Mouse (Mus musculus): Measurements from ENCODE around the gene Yju2. TPM values are rescaled to one million over a fixed set of nuclear protein-coding genes. Genes with fewer than 3 reads are reported as not detected.

The Yju2 gene
- total RNA-seq, 2 experiments from 2014 or later: 15.0 to 15.2 TPM

DNA sequence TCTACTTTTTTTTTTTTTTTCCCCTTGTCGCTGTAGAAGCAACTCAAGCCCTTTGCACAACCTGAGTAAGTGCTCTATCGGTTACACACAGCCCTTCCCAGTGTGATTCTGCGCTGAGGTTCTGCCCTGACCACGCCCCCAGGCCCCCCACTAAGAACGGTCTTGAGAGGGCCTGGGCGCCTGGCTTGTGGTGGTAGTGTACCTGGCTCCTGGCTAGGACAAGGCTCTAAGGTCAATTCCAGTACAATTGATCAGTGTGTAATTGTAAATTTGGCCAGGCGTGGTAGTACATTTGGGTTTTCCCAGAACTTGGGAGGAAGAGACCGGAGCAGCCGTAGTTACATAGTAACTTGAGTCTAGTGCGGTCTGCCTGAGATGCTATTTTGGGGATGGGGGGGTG, 48.1 kb downstream of the Yju2 start:
- DNase-seq (ENCODE audit: low spot score in 2 of 2): no peak

DNA sequence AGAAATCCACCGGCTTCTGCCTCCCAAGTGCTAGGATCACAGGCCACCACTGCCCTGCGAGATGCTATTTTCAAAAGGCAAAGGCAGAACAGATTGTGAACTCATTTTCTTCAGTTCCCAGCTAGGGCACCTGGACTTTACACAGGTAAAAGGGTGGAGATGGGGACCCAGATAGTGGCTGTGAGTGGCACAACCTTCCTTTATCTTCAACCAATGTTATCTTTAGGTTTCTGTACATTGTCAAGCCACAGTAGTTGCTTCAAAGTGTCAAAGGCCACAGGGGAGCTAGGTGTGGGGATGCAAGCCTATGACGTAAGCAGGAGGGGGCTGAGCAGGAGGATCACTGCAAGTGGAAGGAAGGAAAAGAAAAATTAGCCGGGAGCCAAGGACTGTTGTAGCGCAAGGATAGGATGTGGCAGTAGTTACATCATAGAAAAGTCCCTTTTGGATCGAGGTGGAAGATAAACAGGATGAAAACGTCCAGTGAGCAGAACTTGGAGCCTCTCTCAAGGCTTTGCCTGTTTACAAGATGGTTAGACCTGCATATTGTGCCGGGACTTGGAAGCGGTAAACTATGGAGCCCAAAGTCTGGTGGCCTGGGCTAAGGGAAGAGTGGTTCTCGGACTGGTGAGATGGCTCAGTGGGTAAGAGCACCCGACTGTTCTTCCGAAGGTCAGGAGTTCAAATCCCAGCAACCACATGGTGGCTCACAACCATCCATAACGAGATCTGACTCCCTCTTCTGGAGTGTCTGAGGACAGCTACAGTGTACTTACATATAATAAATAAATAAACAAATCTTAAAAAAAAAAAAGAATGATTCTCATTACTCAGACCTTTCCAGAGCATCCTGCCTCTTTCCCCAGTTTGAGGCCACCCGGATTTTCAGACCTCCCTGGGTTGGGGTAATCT, 48.8 kb downstream of the Yju2 start:
- DNase-seq (ENCODE audit: low spot score in 2 of 2): no peak

- peak; percentile 94 for DNase-seq (ENCODE audit: low spot score in 2 of 2)
Measured at GRCm38 (mm10) chr17:56008356-56009087, 49.6 kb downstream of the Yju2 start.

DNA sequence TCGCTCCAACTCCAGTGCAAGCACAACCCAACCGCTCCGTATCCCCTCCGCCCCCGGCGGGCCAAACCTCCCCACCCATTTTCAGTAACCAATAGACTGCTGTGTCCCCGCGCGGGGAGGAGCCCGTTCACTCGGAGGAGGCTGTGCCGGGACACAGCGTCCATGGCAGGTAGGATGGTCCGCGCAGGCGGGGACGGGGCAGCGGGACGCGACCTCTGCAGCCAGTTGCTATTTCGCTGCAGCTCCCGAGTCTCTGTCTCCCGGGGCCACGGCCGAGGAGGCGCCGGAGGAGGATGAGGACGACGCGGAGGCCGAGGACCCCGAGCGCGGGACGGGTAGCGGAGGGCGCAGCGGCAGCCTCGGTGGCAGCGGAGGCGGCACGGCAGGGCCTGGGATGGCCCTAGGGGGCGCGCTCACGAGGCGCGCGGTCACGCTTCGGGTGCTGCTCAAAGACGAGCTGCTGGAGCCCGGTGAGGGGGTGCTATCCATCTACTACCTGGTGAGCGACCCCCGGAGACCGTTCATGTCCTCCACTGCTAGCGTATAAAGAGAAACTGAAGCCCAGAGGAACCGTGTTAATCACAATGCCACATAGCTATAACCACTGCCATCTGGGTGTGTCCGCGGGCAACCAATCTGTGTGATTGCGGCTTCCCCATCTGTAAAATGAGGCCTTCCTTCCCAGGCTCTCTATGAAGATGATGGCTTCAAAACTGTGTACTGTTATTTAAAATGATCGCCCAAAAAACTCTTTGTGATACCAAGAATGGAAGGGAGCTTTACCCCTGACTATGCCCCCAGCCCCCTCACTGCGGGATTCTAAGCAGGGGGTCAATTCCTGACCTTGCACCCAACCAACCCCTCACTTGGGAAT, 50.4 kb downstream of the Yju2 start:
- peak; percentile 89 to 96 for DNase-seq (ENCODE audit: low spot score in 2 of 2)

GRCm38 (mm10) chr17:56009962-56010240, 51.0 kb downstream of the Yju2 start:
- DNase-seq (ENCODE audit: low spot score in 2 of 2): no peak

GRCm38 (mm10) chr17:56010255-56010654, 51.4 kb downstream of the Yju2 start:
- no peak for DNase-seq (ENCODE audit: low spot score in 2 of 2)

DNA sequence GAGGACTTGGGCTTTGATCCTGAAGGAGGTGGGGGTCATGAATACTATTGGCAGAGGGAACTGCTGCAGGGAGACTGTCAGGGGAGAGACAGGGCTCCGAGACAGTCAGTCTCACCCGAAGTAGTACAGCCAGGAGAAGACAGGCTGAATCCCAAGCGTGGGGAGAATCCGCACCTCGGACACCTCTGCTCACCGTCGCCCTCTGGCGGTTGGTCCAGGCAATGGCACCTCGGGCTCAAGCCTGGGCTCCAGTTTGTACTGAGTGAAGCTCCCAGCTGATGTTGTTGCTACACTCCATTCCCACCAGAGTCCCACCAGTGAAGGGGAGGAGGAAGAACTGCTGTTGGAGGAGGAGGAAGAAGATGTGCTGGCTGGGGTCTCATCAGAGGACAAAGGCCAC, 51.8 kb downstream of the Yju2 start:
- DNase-seq (ENCODE audit: low spot score in 2 of 2): peak; percentile 69 to 83

GRCm38 (mm10) chr17:56011441-56011840, 52.5 kb downstream of the Yju2 start:
- no peak for DNase-seq (ENCODE audit: low spot score in 2 of 2)

DNA sequence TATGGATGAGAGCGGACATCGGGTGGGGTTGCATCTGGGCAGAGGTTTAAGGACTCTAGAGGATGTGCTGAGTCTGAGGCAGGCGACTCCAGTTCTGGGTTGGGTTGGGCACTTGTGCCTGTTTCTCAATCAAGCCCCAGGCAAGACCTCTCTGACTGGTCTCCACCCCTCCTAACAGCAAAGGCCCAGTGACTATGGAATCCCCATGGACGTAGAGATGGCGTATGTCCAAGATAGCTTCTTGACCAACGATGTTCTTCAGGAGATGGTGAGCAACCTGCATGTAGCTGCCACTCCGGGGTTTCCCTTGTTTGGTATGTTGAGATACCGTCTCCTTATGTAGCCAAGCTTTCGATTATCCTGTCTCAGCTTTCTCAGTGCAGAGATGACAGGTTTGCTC, 56.4 kb downstream of the Yju2 start:
- DNase-seq (ENCODE audit: low spot score in 2 of 2): no peak

DNA sequence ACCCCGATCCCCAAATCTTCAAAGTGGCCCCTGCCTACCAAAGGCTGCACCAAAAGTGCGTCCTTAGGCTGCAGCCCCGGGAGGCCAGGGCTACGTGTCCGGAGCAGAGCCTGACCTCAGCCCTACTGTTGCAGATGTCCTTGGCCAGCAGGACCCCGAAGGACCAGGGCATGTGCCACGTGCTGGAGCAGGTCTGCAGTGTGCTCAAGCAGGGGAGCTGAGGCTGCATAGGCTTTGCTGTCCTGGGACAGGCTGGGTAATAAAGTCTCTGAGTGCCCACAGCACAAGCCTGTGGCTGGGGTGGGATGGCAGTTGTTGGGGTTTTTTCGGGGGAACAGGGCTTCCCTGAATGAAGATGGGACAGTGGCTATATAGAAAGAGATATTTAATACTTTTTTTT, 57.5 kb downstream of the Yju2 start:
- no peak for DNase-seq (ENCODE audit: low spot score in 2 of 2)

DNA sequence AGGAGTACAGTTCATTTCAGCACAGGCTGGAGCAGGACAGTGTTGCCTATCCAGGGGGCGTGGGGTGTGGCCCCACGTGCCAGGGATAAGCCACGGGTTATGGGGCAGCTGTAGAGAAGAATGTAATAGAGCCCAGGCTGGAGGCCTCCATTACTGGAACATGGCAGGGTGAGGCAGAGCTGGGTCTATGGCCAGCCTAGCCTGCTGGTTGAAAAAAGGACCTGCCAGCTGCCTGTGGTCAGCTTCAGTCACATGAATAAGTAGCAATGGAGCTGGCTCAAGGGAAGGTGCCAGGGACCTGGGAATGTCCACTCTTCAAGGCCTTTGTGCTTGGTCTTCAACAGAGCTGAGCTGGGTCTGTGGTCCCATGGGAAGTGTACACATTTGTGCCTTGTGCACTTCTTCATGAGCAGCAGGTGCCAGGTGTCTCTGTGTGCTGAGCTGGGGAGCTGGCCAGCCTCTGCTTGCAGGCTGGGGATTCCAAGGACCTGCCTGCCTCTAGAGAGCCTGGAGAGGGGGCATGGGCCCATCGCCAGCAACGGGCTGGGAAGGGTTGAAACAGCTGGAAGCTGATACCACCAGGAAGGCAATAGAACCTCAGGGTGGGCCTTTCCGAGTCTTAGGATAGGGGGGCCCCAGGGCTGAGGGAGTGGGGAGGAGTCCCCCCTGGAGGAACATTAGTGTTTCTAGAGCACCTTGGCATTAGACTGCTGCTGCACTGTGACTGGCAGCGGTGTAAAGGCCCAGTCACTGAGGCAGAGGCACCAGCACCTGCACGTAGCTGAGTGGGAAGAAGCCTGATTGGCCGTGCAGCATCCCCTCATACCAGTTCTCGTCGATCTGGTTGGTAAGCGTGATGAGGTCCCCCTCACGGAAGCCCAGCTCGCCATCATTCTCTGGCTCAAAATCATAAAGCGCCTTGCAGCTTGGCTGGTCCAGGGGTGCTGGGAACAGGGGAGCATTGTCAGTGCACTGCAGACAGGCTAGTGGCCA, 58.2 kb downstream of the Yju2 start:
- DNase-seq (ENCODE audit: low spot score in 2 of 2): no peak

- no peak for DNase-seq (ENCODE audit: low spot score in 2 of 2)
Measured at GRCm38 (mm10) chr17:56017848-56018247, 58.9 kb downstream of the Yju2 start.

Other genes starting within 250 kb of the Yju2 start
- gene Pot1b, start 246.5 kb upstream of the Yju2 start, total RNA-seq (2021): 1 to 10 TPM; 5.4 to 5.9 TPM
- gene Adgre4, start 209.1 kb upstream of the Yju2 start, total RNA-seq (2021): under 1 TPM in 1 of 2 experiments, not detected in 1; 0.09 TPM
- 1 to 10 TPM; 5.5 to 6.2 TPM for gene Zfp119a, start 80.2 kb upstream of the Yju2 start, total RNA-seq (2021)
- gene Zfp959, start 67.0 kb upstream of the Yju2 start, total RNA-seq (2021): 1 to 10 TPM; 6.1 to 8.8 TPM
- 1 to 10 TPM; 3.3 to 4.2 TPM for gene Zfp119b, start 9.6 kb upstream of the Yju2 start, total RNA-seq (2021)
- gene Ebi3, start 6.5 kb upstream of the Yju2 start, total RNA-seq (2021): 1 to 10 TPM; 1.3 to 1.8 TPM
- 10 to 100 TPM; 39.2 to 41.0 TPM for gene Shd, start 11.4 kb downstream of the Yju2 start, total RNA-seq (2021)
- 10 to 100 TPM; 81.3 to 86.5 TPM for gene Fsd1, start 27.4 kb downstream of the Yju2 start, total RNA-seq (2021)
- gene Stap2, start 46.5 kb downstream of the Yju2 start, total RNA-seq (2021): 1 to 10 TPM; 1.9 to 2.8 TPM
- gene Mpnd, start 46.6 kb downstream of the Yju2 start, total RNA-seq (2021): 10 to 100 TPM; 85.0 to 94.3 TPM
- 10 to 100 TPM; 36.4 to 39.3 TPM for gene Sh3gl1, start 77.5 kb downstream of the Yju2 start, total RNA-seq (2021)
- gene Chaf1a, start 81.3 kb downstream of the Yju2 start, total RNA-seq (2021): 1 to 10 TPM; 1.9 to 2.7 TPM
- 10 to 100 TPM; 84.1 to 97.8 TPM for gene Ubxn6, start 115.9 kb downstream of the Yju2 start, total RNA-seq (2021)
- gene Hdgfl2, start 120.5 kb downstream of the Yju2 start, total RNA-seq (2021): 10 to 100 TPM; 90.6 to 95.8 TPM
- gene Plin4, start 150.7 kb downstream of the Yju2 start, total RNA-seq (2021): 1 to 10 TPM; 2.6 to 3.4 TPM
- under 1 TPM; 0.37 to 0.60 TPM for gene Plin5, start 158.5 kb downstream of the Yju2 start, total RNA-seq (2021)
- gene Lrg1, start 162.9 kb downstream of the Yju2 start, total RNA-seq (2021): 1 to 10 TPM; 1.8 to 3.6 TPM
- gene Sema6b, start 181.2 kb downstream of the Yju2 start, total RNA-seq (2021): 100 to 1,000 TPM; 116 to 117 TPM
- 1 to 10 TPM; 6.8 to 7.9 TPM for gene Tnfaip8l1, start 203.4 kb downstream of the Yju2 start, total RNA-seq (2021)
- gene Mydgf, start 224.8 kb downstream of the Yju2 start, total RNA-seq (2021): 10 to 100 TPM; 38.8 to 40.9 TPM